Mouse (Mus musculus): ENCODE data around the gene Kcnj14. TPM values are rescaled to one million over a fixed set of nuclear protein-coding genes. Genes with fewer than 3 reads are reported as not detected.

Gene Kcnj14
- polyA plus RNA-seq, 1 experiment from 2014 or later: 0.78 TPM

DNA sequence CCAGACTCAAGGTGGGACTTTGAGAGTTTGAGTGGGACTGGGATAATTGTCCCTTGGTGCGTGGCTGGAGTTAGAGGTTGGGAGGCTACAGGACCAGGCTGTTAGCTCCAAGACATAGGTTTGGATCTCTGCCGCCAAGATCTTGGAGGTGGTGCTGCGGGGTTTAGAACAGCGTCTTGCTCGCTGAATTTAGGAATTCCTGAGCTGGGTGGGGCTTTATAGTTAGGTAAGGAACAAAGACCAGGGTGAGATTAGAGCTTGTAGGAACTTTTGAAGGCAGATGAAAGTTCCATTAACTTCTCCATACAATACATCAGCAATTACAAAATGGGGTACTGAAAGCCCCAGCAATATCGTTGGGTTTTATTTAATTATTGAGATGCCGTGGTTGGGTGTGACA is 24.6 kb downstream of the Kcnj14 start:
- 42% methylated on average over 7 of the region's 7 CpGs for WGBS
- H3K4me1 ChIP-seq (ENCODE audit: control insufficient read depth in 2 of 2, insufficient read depth in 2 of 2, low read length in 2 of 2): peaks cover 4 to 18% of the 10 kb centered on the region in 2 experiments; a peak in 3 of 4 replicates
- no peak overlapping the region for H3K27ac ChIP-seq (replicated peaks in 1 of 2; ENCODE audit: control insufficient read depth in 1 of 2, insufficient read depth in 1 of 2, low read depth in 2 of 2, low read length in 2 of 2)
- no peak for ATAC-seq (ENCODE audit: insufficient number of reproducible peaks, insufficient read depth, low FRiP score, low read depth)
- 0 out of 4 replicates have a peak overlapping the region, but pooled peaks of 1 of the 2 experiments have one; percentile 13 for H3K4me3 ChIP-seq (ENCODE audit: control insufficient read depth in 1 of 2, insufficient read depth in 1 of 2, low read depth in 1 of 2, low read length in 2 of 2)
- H3K9me3 ChIP-seq (ENCODE audit: control insufficient read depth, low read length): no peaks in the 10 kb centered on the region
- no peak overlapping the region for H3K9ac ChIP-seq (ENCODE audit: low read length)
- H3K4me2 ChIP-seq (ENCODE audit: low read length): peak overlapping the region; percentile 61
- peaks cover 54% of the 10 kb centered on the region for H3K27me3 ChIP-seq (ENCODE audit: control insufficient read depth, insufficient read depth, low read length)
- no peaks in the 10 kb centered on the region for H3K36me3 ChIP-seq (ENCODE audit: control insufficient read depth, insufficient read depth, low read length)

DNA sequence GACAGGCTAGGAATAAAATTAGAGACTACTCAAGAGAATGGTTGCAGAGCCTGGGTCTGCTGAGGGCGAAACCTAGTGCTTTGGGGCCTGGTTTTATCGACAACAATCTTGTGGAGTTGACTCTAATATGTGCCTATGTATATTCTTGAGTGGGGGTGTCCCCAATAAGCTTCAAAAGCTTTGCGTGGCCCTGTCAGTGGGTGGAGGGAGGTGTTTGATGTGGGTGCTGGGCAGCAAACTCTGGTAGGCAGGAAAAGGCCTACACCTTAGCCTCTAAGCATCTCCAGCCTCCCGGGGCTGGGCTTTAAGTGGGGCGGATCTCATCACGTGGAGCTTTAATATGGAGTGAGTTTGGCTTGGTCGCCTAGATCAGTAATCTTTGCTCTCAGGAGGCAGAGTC is 25.7 kb downstream of the Kcnj14 start:
- peak overlapping the region; percentile 83 for H3K4me2 ChIP-seq (ENCODE audit: low read length)
- H3K27me3 ChIP-seq (ENCODE audit: control insufficient read depth, insufficient read depth, low read length): peaks cover 64% of the 10 kb centered on the region

GRCm38 (mm10) chr7:45798511-45798836 is 26.1 kb downstream of the Kcnj14 start:
- peak overlapping the region; percentile 43 to 45 for H3K4me3 ChIP-seq (ENCODE audit: control insufficient read depth in 1 of 2, insufficient read depth in 1 of 2, low read depth in 1 of 2, low read length in 2 of 2)
- no peak overlapping the region for H3K27ac ChIP-seq (replicated peaks in 1 of 2; ENCODE audit: control insufficient read depth in 1 of 2, insufficient read depth in 1 of 2, low read depth in 2 of 2, low read length in 2 of 2)
- H3K27me3 ChIP-seq (ENCODE audit: control insufficient read depth, insufficient read depth, low read length): peaks cover 69% of the 10 kb centered on the region
- no peaks in the 10 kb centered on the region for H3K36me3 ChIP-seq (ENCODE audit: control insufficient read depth, insufficient read depth, low read length)
- peaks cover 4 to 18% of the 10 kb centered on the region in 2 experiments; a peak in 3 of 4 replicates for H3K4me1 ChIP-seq (ENCODE audit: control insufficient read depth in 2 of 2, insufficient read depth in 2 of 2, low read length in 2 of 2)
- peak overlapping the region; percentile 63 for H3K9ac ChIP-seq (ENCODE audit: low read length)
- H3K9me3 ChIP-seq (ENCODE audit: control insufficient read depth, low read length): no peaks in the 10 kb centered on the region
- peak overlapping the region; percentile 83 for H3K4me2 ChIP-seq (ENCODE audit: low read length)
- 2% methylated on average over 19 of the region's 19 CpGs for WGBS
- ATAC-seq (ENCODE audit: insufficient number of reproducible peaks, insufficient read depth, low FRiP score, low read depth): no peak

More for the DNA sequence above, 25.7 kb downstream of the Kcnj14 start:
- Histone ChIP-seq H3K36me3 (ENCODE audit: control insufficient read depth, insufficient read depth, low read length) (no peaks in the 10 kb centered on the region), H3K27ac (replicated peaks in 1 of 2; ENCODE audit: control insufficient read depth in 1 of 2, insufficient read depth in 1 of 2, low read depth in 2 of 2, low read length in 2 of 2) (no peak overlapping the region), H3K9ac (ENCODE audit: low read length) (0 out of 2 replicates have a peak overlapping the region, but pooled peaks have one; percentile 63), H3K4me1 (ENCODE audit: control insufficient read depth in 2 of 2, insufficient read depth in 2 of 2, low read length in 2 of 2) (peaks cover 4 to 18% of the 10 kb centered on the region in 2 experiments; a peak in 3 of 4 replicates), H3K4me3 (ENCODE audit: control insufficient read depth in 1 of 2, insufficient read depth in 1 of 2, low read depth in 1 of 2, low read length in 2 of 2) (peak overlapping the region in 1 of 2 experiments; percentile 43; a peak in 2 of 4 replicates), H3K9me3 (ENCODE audit: control insufficient read depth, low read length) (no peaks in the 10 kb centered on the region)
- no peak for ATAC-seq (ENCODE audit: insufficient number of reproducible peaks, insufficient read depth, low FRiP score, low read depth)
- WGBS: 45% methylated on average over 7 of the region's 7 CpGs

DNA sequence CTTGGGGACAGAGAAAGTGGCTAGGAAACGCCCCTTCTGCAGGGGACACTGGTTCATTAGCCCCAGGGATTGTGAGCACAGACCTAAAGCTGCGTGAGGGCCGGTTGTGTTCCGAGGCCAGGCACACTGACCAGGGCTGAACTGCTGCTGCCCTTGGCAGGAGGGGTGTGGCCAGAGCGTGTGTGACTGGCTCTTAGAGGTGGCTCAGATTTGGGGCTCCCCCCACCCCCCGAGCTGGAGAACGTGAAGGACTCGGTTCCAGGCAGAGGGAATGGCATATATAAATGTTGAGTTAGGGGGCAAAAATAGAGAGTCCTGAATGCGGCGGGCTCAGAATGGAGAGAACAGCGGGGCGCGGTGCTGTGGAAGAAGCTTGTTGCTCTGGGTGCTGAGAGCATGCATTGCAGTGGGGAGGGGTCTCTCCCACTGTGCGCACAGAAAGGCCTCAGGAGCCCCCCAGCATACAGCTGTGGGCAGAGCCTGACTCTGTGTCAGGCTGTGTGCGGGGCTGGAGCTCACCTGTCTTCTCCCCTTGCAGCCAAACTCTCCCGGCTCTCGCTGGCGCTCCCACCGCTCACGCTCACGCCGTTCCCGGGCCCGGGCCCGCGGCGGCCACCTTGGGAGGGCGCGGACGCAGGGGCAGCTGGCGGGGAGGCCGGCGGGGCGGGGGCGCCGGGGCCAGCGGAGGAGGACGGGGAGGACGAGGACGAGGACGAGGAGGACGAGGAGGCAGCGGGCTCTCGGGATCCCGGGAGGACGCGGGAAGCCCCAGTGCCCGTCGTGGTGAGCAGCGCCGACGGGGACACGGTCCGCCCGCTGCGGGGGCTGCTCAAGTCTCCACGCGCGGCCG is 26.7 kb downstream of the Kcnj14 start:
- Histone ChIP-seq H3K27ac (replicated peaks in 1 of 2; ENCODE audit: control insufficient read depth in 1 of 2, insufficient read depth in 1 of 2, low read depth in 2 of 2, low read length in 2 of 2) (no peak overlapping the region), H3K36me3 (ENCODE audit: control insufficient read depth, insufficient read depth, low read length) (no peaks in the 10 kb centered on the region), H3K9ac (ENCODE audit: low read length) (peak overlapping the region; percentile 63), H3K4me1 (ENCODE audit: control insufficient read depth in 2 of 2, insufficient read depth in 2 of 2, low read length in 2 of 2) (peaks cover 4 to 18% of the 10 kb centered on the region in 2 experiments; a peak in 3 of 4 replicates), H3K9me3 (ENCODE audit: control insufficient read depth, low read length) (no peaks in the 10 kb centered on the region), H3K4me2 (ENCODE audit: low read length) (peak overlapping the region; percentile 83), H3K4me3 (ENCODE audit: control insufficient read depth in 1 of 2, insufficient read depth in 1 of 2, low read depth in 1 of 2, low read length in 2 of 2) (peak overlapping the region; percentile 43 to 45), H3K27me3 (ENCODE audit: control insufficient read depth, insufficient read depth, low read length) (peaks cover 75% of the 10 kb centered on the region)
- WGBS: 1% methylated on average over 60 of the region's 60 CpGs
- ATAC-seq (ENCODE audit: insufficient number of reproducible peaks, insufficient read depth, low FRiP score, low read depth): no peak

DNA sequence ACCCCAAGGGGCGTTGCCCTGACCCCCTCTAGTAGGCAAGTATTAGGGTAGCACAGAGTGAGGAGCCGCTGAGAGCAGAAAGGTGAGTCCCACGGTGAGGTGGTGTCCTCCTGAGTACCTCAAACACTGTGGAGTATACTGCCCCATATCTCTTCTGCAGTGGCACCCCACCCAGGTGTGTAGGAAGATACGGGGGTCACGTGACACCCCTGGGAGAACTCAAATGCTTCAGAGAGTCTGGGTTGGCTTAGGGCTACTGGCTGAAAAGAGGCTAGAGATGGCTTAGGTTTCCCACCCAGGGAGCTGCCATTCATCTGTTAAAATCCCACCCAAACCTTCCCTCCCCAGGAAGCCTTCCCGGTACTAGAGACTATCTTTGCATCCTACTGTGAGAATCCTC is 27.6 kb downstream of the Kcnj14 start:
- H3K27me3 ChIP-seq (ENCODE audit: control insufficient read depth, insufficient read depth, low read length): peaks cover 75% of the 10 kb centered on the region
- no peak overlapping the region for H3K27ac ChIP-seq (replicated peaks in 1 of 2; ENCODE audit: control insufficient read depth in 1 of 2, insufficient read depth in 1 of 2, low read depth in 2 of 2, low read length in 2 of 2)
- peaks cover 4 to 18% of the 10 kb centered on the region in 2 experiments; a peak in 3 of 4 replicates for H3K4me1 ChIP-seq (ENCODE audit: control insufficient read depth in 2 of 2, insufficient read depth in 2 of 2, low read length in 2 of 2)
- H3K9me3 ChIP-seq (ENCODE audit: control insufficient read depth, low read length): no peaks in the 10 kb centered on the region
- H3K4me2 ChIP-seq (ENCODE audit: low read length): no peak overlapping the region
- H3K9ac ChIP-seq (ENCODE audit: low read length): no peak overlapping the region
- no peak for ATAC-seq (ENCODE audit: insufficient number of reproducible peaks, insufficient read depth, low FRiP score, low read depth)
- WGBS: 40% methylated on average over 6 of the region's 6 CpGs
- no peaks in the 10 kb centered on the region for H3K36me3 ChIP-seq (ENCODE audit: control insufficient read depth, insufficient read depth, low read length)
- H3K4me3 ChIP-seq (ENCODE audit: control insufficient read depth in 1 of 2, insufficient read depth in 1 of 2, low read depth in 1 of 2, low read length in 2 of 2): no peak overlapping the region

DNA sequence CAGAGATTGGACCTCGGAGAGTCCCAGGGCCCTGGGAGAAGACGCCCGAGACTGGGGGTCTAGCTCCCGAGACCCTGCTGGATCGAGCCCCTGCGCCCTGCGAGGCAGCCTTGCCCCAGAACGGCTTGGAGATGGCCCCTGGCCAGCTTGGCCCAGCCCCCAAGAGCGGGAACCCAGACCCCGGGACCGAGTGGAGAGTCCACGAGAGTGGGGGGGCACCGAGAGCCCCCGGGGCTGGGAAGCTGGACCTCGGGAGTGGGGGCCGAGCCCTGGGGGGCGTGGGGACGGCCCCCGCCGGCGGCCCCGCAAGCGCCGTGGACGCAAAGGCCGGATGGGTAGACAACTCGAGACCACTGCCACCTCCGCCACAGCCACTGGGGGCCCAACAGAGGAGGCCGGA is 29.6 kb downstream of the Kcnj14 start:
- no peak for ATAC-seq (ENCODE audit: insufficient number of reproducible peaks, insufficient read depth, low FRiP score, low read depth)
- no peaks in the 10 kb centered on the region for H3K36me3 ChIP-seq (ENCODE audit: control insufficient read depth, insufficient read depth, low read length)
- no peak overlapping the region for H3K27ac ChIP-seq (replicated peaks in 1 of 2; ENCODE audit: control insufficient read depth in 1 of 2, insufficient read depth in 1 of 2, low read depth in 2 of 2, low read length in 2 of 2)
- 88% methylated on average over 29 of the region's 29 CpGs for WGBS
- no peaks in the 10 kb centered on the region for H3K9me3 ChIP-seq (ENCODE audit: control insufficient read depth, low read length)
- no peak overlapping the region for H3K4me2 ChIP-seq (ENCODE audit: low read length)
- H3K4me1 ChIP-seq (ENCODE audit: control insufficient read depth in 2 of 2, insufficient read depth in 2 of 2, low read length in 2 of 2): peaks cover 0 to 9% of the 10 kb centered on the region in 2 experiments; a peak in 3 of 4 replicates
- H3K9ac ChIP-seq (ENCODE audit: low read length): no peak overlapping the region
- peaks cover 63% of the 10 kb centered on the region for H3K27me3 ChIP-seq (ENCODE audit: control insufficient read depth, insufficient read depth, low read length)
- H3K4me3 ChIP-seq (ENCODE audit: control insufficient read depth in 1 of 2, insufficient read depth in 1 of 2, low read depth in 1 of 2, low read length in 2 of 2): no peak overlapping the region

- H3K9ac ChIP-seq (ENCODE audit: low read length): no peak overlapping the region
- WGBS: 77% methylated on average over 35 of the region's 44 CpGs
- no peak for ATAC-seq (ENCODE audit: insufficient number of reproducible peaks, insufficient read depth, low FRiP score, low read depth)
- peaks cover 55% of the 10 kb centered on the region for H3K27me3 ChIP-seq (ENCODE audit: control insufficient read depth, insufficient read depth, low read length)
- no peak overlapping the region for H3K4me3 ChIP-seq (ENCODE audit: control insufficient read depth in 1 of 2, insufficient read depth in 1 of 2, low read depth in 1 of 2, low read length in 2 of 2)
- H3K9me3 ChIP-seq (ENCODE audit: control insufficient read depth, low read length): no peaks in the 10 kb centered on the region
- no peak overlapping the region for H3K4me2 ChIP-seq (ENCODE audit: low read length)
- H3K4me1 ChIP-seq (ENCODE audit: control insufficient read depth in 2 of 2, insufficient read depth in 2 of 2, low read length in 2 of 2): peaks cover 0 to 9% of the 10 kb centered on the region in 2 experiments; a peak in 3 of 4 replicates
- no peaks in the 10 kb centered on the region for H3K36me3 ChIP-seq (ENCODE audit: control insufficient read depth, insufficient read depth, low read length)
- no peak overlapping the region for H3K27ac ChIP-seq (replicated peaks in 1 of 2; ENCODE audit: control insufficient read depth in 1 of 2, insufficient read depth in 1 of 2, low read depth in 2 of 2, low read length in 2 of 2)
Observed at GRCm38 (mm10) chr7:45793969-45794585, 30.5 kb downstream of the Kcnj14 start.
